ENCODE assay signal across 9 mouse cellular contexts in genomic region chr17:48097011-48097742, GRCm38 (mm10). TPM values are rescaled to one million over a fixed set of nuclear protein-coding genes. Genes with fewer than 3 reads are reported as not detected.
DNase-seq lines count a peak whose midpoint lies in the region; ATAC-seq and TF ChIP-seq lines count a peak whose summit lies in the region.
"Had no signal": no experiment of that assay in that cellular context is flagged by ENCODE, and none has a peak within 500 bp of the region (broad histone marks: within the 10 kb centered on the region; RNA-seq: fewer than 3 reads in every experiment).

No protein-coding gene starts in this region.

- peak overlapping the region; percentile 32 for H3K4me3 ChIP-seq in embryonic facial prominence, embryonic 12.5 days
- H3K4me3 ChIP-seq in hindbrain, embryonic 11.5 days (ENCODE audit: low read depth, low read length) = peak overlapping the region; percentile 27
- peak overlapping the region; percentile 27 for H3K4me3 ChIP-seq in limb, embryonic 14.5 days (replicated peaks; ENCODE audit: low read length)
- H3K4me3 ChIP-seq in midbrain, embryonic 12.5 days = peak overlapping the region; percentile 31
- peak overlapping the region; percentile 39 for H3K4me3 ChIP-seq in stomach, embryonic 16.5 days (replicated peaks; ENCODE audit: low read length)

- peak overlapping the region; percentile 82 for H3K4me2 ChIP-seq in embryonic facial prominence, embryonic 12.5 days (replicated peaks)
- peak overlapping the region; percentile 76 for H3K4me2 ChIP-seq in hindbrain, embryonic 11.5 days (replicated peaks; ENCODE audit: low read depth, low read length)
- peak overlapping the region; percentile 57 for H3K4me2 ChIP-seq in limb, embryonic 14.5 days (replicated peaks; ENCODE audit: low read depth, low read length, severe bottlenecking)
- H3K4me2 ChIP-seq in midbrain, embryonic 12.5 days (replicated peaks) = peak overlapping the region; percentile 55
- peak overlapping the region; percentile 68 for H3K4me2 ChIP-seq in stomach, embryonic 16.5 days (ENCODE audit: low read depth, low read length)

- peak; percentile 73 to 78 for DNase-seq in cerebellum, postnatal 10 days
- DNase-seq in cerebellum, adult 9-10 months = no peak
- DNase-seq in ES-CJ7 (ENCODE audit: low read depth, low spot score) = peak; percentile 81
- peak; percentile 79 for DNase-seq in hindbrain, embryonic 11.5 days (ENCODE audit: low spot score)
- DNase-seq in limb, embryonic 14.5 days (ENCODE audit: low spot score) = peak; percentile 62

- TF ChIP-seq POLR2A in limb, embryonic 14.5 days (IDR thresholded peaks at IDR 0.05; ENCODE audit: borderline replicate concordance, extremely low read depth, insufficient read depth, insufficient read length) = no peak

- ATAC-seq in embryonic facial prominence, embryonic 12.5 days (ENCODE audit: insufficient number of reproducible peaks, insufficient read depth, low FRiP score, low TSS enrichment) = peak; percentile 41; the same call in 1 of the 2 replicates
- no peak for ATAC-seq in hindbrain, embryonic 11.5 days (ENCODE audit: low FRiP score)
- ATAC-seq in limb, embryonic 14.5 days (ENCODE audit: low FRiP score, low read depth) = no peak
- peak; percentile 35; the same call in 1 of the 2 replicates for ATAC-seq in midbrain, embryonic 12.5 days (ENCODE audit: low FRiP score, low read depth)
- no peak; the same call in 1 of the 2 replicates for ATAC-seq in stomach, embryonic 16.5 days (ENCODE audit: insufficient read depth, low FRiP score)

- H3K27ac ChIP-seq in embryonic facial prominence, embryonic 12.5 days = peak overlapping the region; percentile 57; the same call in 1 of the 2 replicates
- peak overlapping the region; percentile 24; the same call in 1 of the 2 replicates for H3K27ac ChIP-seq in hindbrain, embryonic 11.5 days (ENCODE audit: low read depth, low read length)
- H3K27ac ChIP-seq in limb, embryonic 14.5 days (replicated peaks; ENCODE audit: low read depth, low read length) = no peak overlapping the region; the same call in 1 of the 2 replicates
- no peak overlapping the region for H3K27ac ChIP-seq in midbrain, embryonic 12.5 days (replicated peaks)
- no peak overlapping the region for H3K27ac ChIP-seq in stomach, embryonic 16.5 days (ENCODE audit: low read length)

- H3K27me3 ChIP-seq in embryonic facial prominence, embryonic 12.5 days = peaks cover 54% of the 10 kb centered on the region
- peaks cover 49% of the 10 kb centered on the region for H3K27me3 ChIP-seq in hindbrain, embryonic 11.5 days (ENCODE audit: control insufficient read depth, insufficient read depth, low read length)
- H3K27me3 ChIP-seq in limb, embryonic 14.5 days (ENCODE audit: control insufficient read depth, insufficient read depth, low read length) = peaks cover 29% of the 10 kb centered on the region
- H3K27me3 ChIP-seq in midbrain, embryonic 12.5 days = peaks cover 71% of the 10 kb centered on the region
- peaks cover 56% of the 10 kb centered on the region for H3K27me3 ChIP-seq in stomach, embryonic 16.5 days (ENCODE audit: control insufficient read depth, insufficient read depth, low read length)

- H3K9me3 ChIP-seq in embryonic facial prominence, embryonic 12.5 days = no peaks in the 10 kb centered on the region
- H3K9me3 ChIP-seq in hindbrain, embryonic 11.5 days (ENCODE audit: control insufficient read depth, low read length) = no peaks in the 10 kb centered on the region; the same call in 1 of the 2 replicates
- 0 out of 2 replicates have a peak, but pooled peaks cover 4% of the 10 kb centered on the region for H3K9me3 ChIP-seq in limb, embryonic 14.5 days (ENCODE audit: control insufficient read depth, low read length)
- H3K9me3 ChIP-seq in midbrain, embryonic 12.5 days = 0 out of 2 replicates have a peak, but pooled peaks cover 4% of the 10 kb centered on the region
- 0 out of 2 replicates have a peak, but pooled peaks cover 3% of the 10 kb centered on the region for H3K9me3 ChIP-seq in stomach, embryonic 16.5 days (replicated peaks; ENCODE audit: control insufficient read depth, low read length)

- H3K9ac ChIP-seq in embryonic facial prominence, embryonic 12.5 days = peak overlapping the region; percentile 42; the same call in 1 of the 2 replicates
- H3K9ac ChIP-seq in hindbrain, embryonic 11.5 days (ENCODE audit: low read depth, low read length) = peak overlapping the region; percentile 40
- peak overlapping the region; percentile 36; the same call in 1 of the 2 replicates for H3K9ac ChIP-seq in limb, embryonic 14.5 days (ENCODE audit: low read depth, low read length, severe bottlenecking)
- peak overlapping the region; percentile 42 for H3K9ac ChIP-seq in midbrain, embryonic 12.5 days (replicated peaks)
- H3K9ac ChIP-seq in stomach, embryonic 16.5 days (ENCODE audit: low read length) = peak overlapping the region; percentile 49

- H3K36me3 ChIP-seq in embryonic facial prominence, embryonic 12.5 days = no peaks in the 10 kb centered on the region
- no peaks in the 10 kb centered on the region for H3K36me3 ChIP-seq in hindbrain, embryonic 11.5 days (ENCODE audit: control insufficient read depth, insufficient read depth, low read length)
- H3K36me3 ChIP-seq in limb, embryonic 14.5 days (ENCODE audit: control insufficient read depth, insufficient read depth, low read length) = no peaks in the 10 kb centered on the region
- no peaks in the 10 kb centered on the region for H3K36me3 ChIP-seq in midbrain, embryonic 12.5 days
- H3K36me3 ChIP-seq in stomach, embryonic 16.5 days (ENCODE audit: control insufficient read depth, insufficient read depth, low read length) = no peaks in the 10 kb centered on the region

- H3K4me1 ChIP-seq in embryonic facial prominence, embryonic 12.5 days = peaks cover 59% of the 10 kb centered on the region
- H3K4me1 ChIP-seq in hindbrain, embryonic 11.5 days (replicated peaks; ENCODE audit: control insufficient read depth, insufficient read depth, low read length) = peaks cover 18% of the 10 kb centered on the region
- H3K4me1 ChIP-seq in limb, embryonic 14.5 days (ENCODE audit: control insufficient read depth, insufficient read depth, low read length) = peaks cover 48% of the 10 kb centered on the region
- H3K4me1 ChIP-seq in midbrain, embryonic 12.5 days = peaks cover 51% of the 10 kb centered on the region
- H3K4me1 ChIP-seq in stomach, embryonic 16.5 days (ENCODE audit: control insufficient read depth, insufficient read depth, low read length) = peaks cover 28% of the 10 kb centered on the region

- WGBS in embryonic facial prominence, embryonic 12.5 days = 1% methylated on average over 36 of the region's 41 CpGs
- WGBS in hindbrain, embryonic 11.5 days = under 1% methylated on average over 33 of the region's 41 CpGs
- 2% methylated on average over 29 of the region's 41 CpGs for WGBS in limb, embryonic 14.5 days
- under 1% methylated on average over 35 of the region's 41 CpGs for WGBS in midbrain, embryonic 12.5 days
- WGBS in stomach, embryonic 16.5 days = 2% methylated on average over 37 of the region's 41 CpGs

RNA-seq across cellular contexts. Expression of gene 1700067P10Rik, which starts 8.1 kb away (rescaled TPM):
- polyA plus RNA-seq in embryonic facial prominence, embryonic 12.5 days (2016; fragmentation: Nextera tagmentation; extraction: Ambion mirVana) = not detected in 2 replicates
- polyA plus RNA-seq in hindbrain, embryonic 11.5 days (2014; fragmentation: Nextera tagmentation; extraction: Ambion mirVana) = not detected in 2 replicates
- 0.08 TPM in 1 of 2 replicates, not detected in the other for polyA plus RNA-seq in limb, embryonic 14.5 days (2012; rRNA removed)
- not detected in 2 replicates for polyA plus RNA-seq in limb, embryonic 14.5 days (2014; fragmentation: Nextera tagmentation; extraction: Ambion mirVana)
- not detected in 2 replicates for polyA plus RNA-seq in midbrain, embryonic 12.5 days (2016; fragmentation: Nextera tagmentation; extraction: Ambion mirVana)
- polyA plus RNA-seq in stomach, embryonic 16.5 days (2015; fragmentation: Nextera tagmentation; extraction: Ambion mirVana) = not detected in 2 replicates
- polyA plus RNA-seq: C2C12 had no signal

RNA-seq across cellular contexts. Expression of gene 9830107B12Rik, which starts 48.9 kb away (rescaled TPM):
- polyA plus RNA-seq in embryonic facial prominence, embryonic 12.5 days (2016; fragmentation: Nextera tagmentation; extraction: Ambion mirVana) = not detected in 2 replicates
- polyA plus RNA-seq in hindbrain, embryonic 11.5 days (2014; fragmentation: Nextera tagmentation; extraction: Ambion mirVana) = not detected in 2 replicates
- not detected in 2 replicates for polyA plus RNA-seq in limb, embryonic 14.5 days (2012; rRNA removed)
- not detected in 2 replicates for polyA plus RNA-seq in limb, embryonic 14.5 days (2014; fragmentation: Nextera tagmentation; extraction: Ambion mirVana)
- polyA plus RNA-seq in midbrain, embryonic 12.5 days (2016; fragmentation: Nextera tagmentation; extraction: Ambion mirVana) = 0.09 TPM in 1 of 2 replicates, not detected in the other
- polyA plus RNA-seq in stomach, embryonic 16.5 days (2015; fragmentation: Nextera tagmentation; extraction: Ambion mirVana) = 0.15 and 0.26 TPM in 2 replicates
- polyA plus RNA-seq: C2C12 had no signal

RNA-seq across cellular contexts. Expression of gene 1700122O11Rik, which starts 59.1 kb away (rescaled TPM):
- polyA plus RNA-seq in embryonic facial prominence, embryonic 12.5 days (2016; fragmentation: Nextera tagmentation; extraction: Ambion mirVana) = not detected in 2 replicates
- polyA plus RNA-seq in hindbrain, embryonic 11.5 days (2014; fragmentation: Nextera tagmentation; extraction: Ambion mirVana) = not detected in 2 replicates
- polyA plus RNA-seq in limb, embryonic 14.5 days (2012; rRNA removed) = not detected in 2 replicates
- polyA plus RNA-seq in limb, embryonic 14.5 days (2014; fragmentation: Nextera tagmentation; extraction: Ambion mirVana) = not detected in 2 replicates
- polyA plus RNA-seq in midbrain, embryonic 12.5 days (2016; fragmentation: Nextera tagmentation; extraction: Ambion mirVana) = not detected in 2 replicates
- not detected in 2 replicates for polyA plus RNA-seq in stomach, embryonic 16.5 days (2015; fragmentation: Nextera tagmentation; extraction: Ambion mirVana)
- polyA plus RNA-seq: C2C12 had no signal

Comparison
In these comparisons a context has a peak if more than half of its experiments do, and no peak if none do; other contexts are left out.
1. ATAC-seq: peak in embryonic facial prominence, embryonic 12.5 days (single experiment) and midbrain, embryonic 12.5 days (single experiment); none in hindbrain, embryonic 11.5 days (single experiment), limb, embryonic 14.5 days (single experiment) and stomach, embryonic 16.5 days (single experiment).
2. H3K27ac ChIP-seq: peak in embryonic facial prominence, embryonic 12.5 days (single experiment) and hindbrain, embryonic 11.5 days (single experiment); none in limb, embryonic 14.5 days (single experiment), midbrain, embryonic 12.5 days (single experiment) and stomach, embryonic 16.5 days (single experiment).
3. Peak in every context shown above with its lines, with median percentiles within 50 percentile points of each other: H3K4me2 ChIP-seq, H3K4me3 ChIP-seq and H3K9ac ChIP-seq.